Mouse (Mus musculus) spleen, adult 2 months (tissue): ENCODE measurements at regions not wholly inside any gene's neighbourhood (a gene's known extent, or its start where the extent isn't known, plus 50 kb on each side); places are given as distances from the start of the nearest gene placed in this dataset.
A peak's percentile ranks its signal among the peaks of the same experiment; 100 is the strongest.

Source experiments
- DNase-seq, 2 experiments: peaks; one replicate each; pipeline versions ENCODE4 v3.0.0 to v3.0.0-alpha.2; 2012 to 2021; ENCODE audit warnings: low spot score in 2 of 2, low read depth in 1 of 2
- H3K27ac ChIP-seq: fragments of 200-500 bp; 2 replicates; pipeline ENCODE4 v1.5.1; 2012; ENCODE audit warnings: low read length, inconsistent platforms; ENCODE audit not compliant: insufficient read depth
- H3K27me3 ChIP-seq: fragments of 200-500 bp; 2 replicates; pipeline ENCODE4 v1.6.1; 2012; ENCODE audit warnings: mild to moderate bottlenecking, moderate library complexity, low read length, inconsistent platforms; ENCODE audit not compliant: control insufficient read depth, insufficient read depth
- H3K36me3 ChIP-seq: fragments of 200-500 bp; 2 replicates; pipeline ENCODE4 v1.6.1; 2012; ENCODE audit warnings: mild to moderate bottlenecking, low read length, inconsistent platforms; ENCODE audit not compliant: control insufficient read depth, insufficient read depth
- H3K4me1 ChIP-seq: fragments of 200-500 bp; 2 replicates; pipeline ENCODE4 v1.6.1; 2011; ENCODE audit warnings: inconsistent platforms; ENCODE audit not compliant: control insufficient read depth, insufficient read depth, insufficient read length
- H3K4me3 ChIP-seq: fragments of 200-500 bp; 2 replicates; pipeline ENCODE4 v1.5.1; 2011; ENCODE audit warnings: mild to moderate bottlenecking, inconsistent platforms; ENCODE audit not compliant: insufficient read depth, insufficient read length; ENCODE audit errors: extremely low read depth
- CTCF ChIP-seq: fragments of 200-500 bp; IDR thresholded peaks from 2 replicates; pipeline ENCODE4 v1.5.1; 2011; ENCODE audit warnings: mild to moderate bottlenecking, inconsistent platforms; ENCODE audit not compliant: insufficient read depth, insufficient read length, insufficient replicate concordance; ENCODE audit errors: extremely low read depth
- POLR2A ChIP-seq: fragments of 200-500 bp; IDR thresholded peaks from 2 replicates; pipeline ENCODE4 v1.6.1; 2011; ENCODE audit warnings: low read depth, low read length, inconsistent platforms
- WGBS: fragments of 180-500 bp; shearing (Covaris S2); methylation state at CpG from one replicate; pipeline ENCODE4 v1.1.7; 2018; 5-methylcytosine and 5-hydroxymethylcytosine counted together

GRCm38 (mm10) chr14:60439106-60439505, 66.0 kb downstream of the Amer2 start:
- Histone ChIP-seq H3K27me3 (no peaks in the 10 kb centered on the region), H3K4me1 (no peaks in the 10 kb centered on the region), H3K27ac (no peak overlapping the region), H3K4me3 (no peak overlapping the region), H3K36me3 (no peaks in the 10 kb centered on the region)
- WGBS: 84% methylated on average over 6 of the region's 6 CpGs
- TF ChIP-seq CTCF (no peak), POLR2A (no peak)
- no peak for DNase-seq

GRCm38 (mm10) chr14:60443821-60444551, 70.9 kb downstream of the Amer2 start:
- 40% methylated on average over 7 of the region's 7 CpGs for WGBS
- Histone ChIP-seq H3K4me1 (no peaks in the 10 kb centered on the region; the same call in 1 of the 2 replicates), H3K36me3 (no peaks in the 10 kb centered on the region), H3K27ac (no peak overlapping the region), H3K27me3 (no peaks in the 10 kb centered on the region), H3K4me3 (no peak overlapping the region)
- peak; percentile 15 to 58 for DNase-seq
- TF ChIP-seq CTCF (no peak), POLR2A (no peak)

- H3K27ac ChIP-seq: no peak overlapping the region
These were observed 71.5 kb downstream of the Amer2 start for GRCm38 (mm10) chr14:60444552-60444937.

GRCm38 (mm10) chr14:60446037-60446436, 73.0 kb downstream of the Amer2 start:
- no peak for TF ChIP-seq CTCF
- no peak for TF ChIP-seq POLR2A
- Histone ChIP-seq H3K27me3 (no peaks in the 10 kb centered on the region), H3K4me1 (no peaks in the 10 kb centered on the region; the same call in 1 of the 2 replicates), H3K27ac (no peak overlapping the region), H3K36me3 (no peaks in the 10 kb centered on the region), H3K4me3 (no peak overlapping the region)
- 77% methylated on average over 6 of the region's 6 CpGs for WGBS
- no peak for DNase-seq

More at GRCm38 (mm10) chr14:60444552-60444937, 71.5 kb downstream of the Amer2 start:
- Histone ChIP-seq H3K27me3 (no peaks in the 10 kb centered on the region), H3K4me1 (no peaks in the 10 kb centered on the region; the same call in 1 of the 2 replicates), H3K4me3 (no peak overlapping the region), H3K36me3 (no peaks in the 10 kb centered on the region)
- TF ChIP-seq CTCF: no peak
- TF ChIP-seq POLR2A: no peak
- 31% methylated on average over 3 of the region's 3 CpGs for WGBS
- no peak for DNase-seq

- no peaks in the 10 kb centered on the region for H3K36me3 ChIP-seq
- DNase-seq: no peak
- H3K27me3 ChIP-seq: no peaks in the 10 kb centered on the region
- no peak overlapping the region for H3K4me3 ChIP-seq
- no peak overlapping the region for H3K27ac ChIP-seq
- 86% methylated on average over 9 of the region's 9 CpGs for WGBS
- TF ChIP-seq CTCF: no peak
- TF ChIP-seq POLR2A: no peak
- no peaks in the 10 kb centered on the region for H3K4me1 ChIP-seq
These were observed 78.2 kb downstream of the Amer2 start for GRCm38 (mm10) chr14:60451216-60451615.

- H3K36me3 ChIP-seq: no peaks in the 10 kb centered on the region
- TF ChIP-seq POLR2A: no peak
- no peak overlapping the region for H3K4me3 ChIP-seq
- 85% methylated on average over 7 of the region's 7 CpGs for whole genome bisulfite sequencing
- DNase-seq: no peak
- no peaks in the 10 kb centered on the region for H3K27me3 ChIP-seq
- no peaks in the 10 kb centered on the region for H3K4me1 ChIP-seq
- no peak overlapping the region for H3K27ac ChIP-seq
These were observed 78.6 kb downstream of the Amer2 start for GRCm38 (mm10) chr14:60451684-60452083.

GRCm38 (mm10) chr14:60456767-60457166, 83.7 kb downstream of the Amer2 start:
- WGBS: 91% methylated on average over 9 of the region's 9 CpGs
- TF ChIP-seq CTCF (no peak), POLR2A (no peak)
- no peak overlapping the region for H3K27ac ChIP-seq
- H3K36me3 ChIP-seq: no peaks in the 10 kb centered on the region
- H3K27me3 ChIP-seq: no peaks in the 10 kb centered on the region
- H3K4me3 ChIP-seq: no peak overlapping the region
- no peaks in the 10 kb centered on the region for H3K4me1 ChIP-seq
- no peak for DNase-seq
